Mouse (Mus musculus) bone marrow macrophage, adult 2 months (primary cell): ENCODE measurements at regions not wholly inside any gene's neighbourhood (a gene's known extent, or its start where the extent isn't known, plus 50 kb on each side); places are given as distances from the start of the nearest gene placed in this dataset.

Experiments used
- H3K27ac ChIP-seq: 2 replicates; pipeline ENCODE4 v1.5.1; 2012; ENCODE audit warnings: low read depth, low read length; ENCODE audit not compliant: insufficient read depth
- H3K4me1 ChIP-seq: 2 replicates; pipeline ENCODE4 v1.6.1; 2012; ENCODE audit warnings: low read length; ENCODE audit not compliant: control insufficient read depth, insufficient read depth
- H3K4me3 ChIP-seq: 2 replicates; pipeline ENCODE4 v1.5.1; 2012; ENCODE audit warnings: mild to moderate bottlenecking, low read length, moderate library complexity; ENCODE audit not compliant: insufficient read depth
- CTCF ChIP-seq: IDR thresholded peaks from 2 replicates; pipeline ENCODE4 v1.5.1; 2012; ENCODE audit warnings: low read depth, mild to moderate bottlenecking, low read length, moderate library complexity
- POLR2A ChIP-seq: IDR thresholded peaks from 2 replicates; pipeline ENCODE4 v1.6.1; 2012; ENCODE audit warnings: mild to moderate bottlenecking, low read depth, low read length, borderline replicate concordance

DNA sequence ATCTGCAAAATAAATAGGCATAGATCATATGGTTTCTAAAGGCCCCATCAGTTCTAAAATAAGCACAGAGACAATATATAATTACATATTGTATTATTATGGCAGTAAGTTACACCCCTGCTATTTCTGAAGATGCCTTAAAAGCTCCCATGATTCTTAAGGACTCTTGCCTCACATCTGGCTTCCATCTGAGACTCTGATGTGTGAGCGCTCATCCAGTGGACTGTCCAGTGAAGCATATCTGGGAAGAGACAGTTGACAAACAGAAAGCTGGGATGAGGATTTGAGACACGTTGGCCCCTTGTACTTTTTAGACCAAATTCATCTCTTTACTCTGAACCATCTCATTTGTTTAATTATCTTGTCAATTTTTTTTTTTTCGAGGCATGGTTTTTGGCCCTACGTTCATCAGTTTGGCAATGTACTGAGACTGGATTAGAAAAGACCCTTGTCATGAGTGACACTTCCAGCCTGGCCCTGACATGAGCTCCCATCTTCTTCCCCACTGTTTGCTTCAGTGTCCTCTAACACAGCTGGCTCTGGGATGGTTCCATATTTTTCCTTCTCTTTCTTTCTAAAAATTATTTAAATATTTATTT is 63.4 kb upstream of the Eed start:
- Histone ChIP-seq H3K4me3 (no peak overlapping the region), H3K27ac (no peak overlapping the region), H3K4me1 (peaks cover 39% of the 10 kb centered on the region)
- TF ChIP-seq CTCF (no peak), POLR2A (no peak)

DNA sequence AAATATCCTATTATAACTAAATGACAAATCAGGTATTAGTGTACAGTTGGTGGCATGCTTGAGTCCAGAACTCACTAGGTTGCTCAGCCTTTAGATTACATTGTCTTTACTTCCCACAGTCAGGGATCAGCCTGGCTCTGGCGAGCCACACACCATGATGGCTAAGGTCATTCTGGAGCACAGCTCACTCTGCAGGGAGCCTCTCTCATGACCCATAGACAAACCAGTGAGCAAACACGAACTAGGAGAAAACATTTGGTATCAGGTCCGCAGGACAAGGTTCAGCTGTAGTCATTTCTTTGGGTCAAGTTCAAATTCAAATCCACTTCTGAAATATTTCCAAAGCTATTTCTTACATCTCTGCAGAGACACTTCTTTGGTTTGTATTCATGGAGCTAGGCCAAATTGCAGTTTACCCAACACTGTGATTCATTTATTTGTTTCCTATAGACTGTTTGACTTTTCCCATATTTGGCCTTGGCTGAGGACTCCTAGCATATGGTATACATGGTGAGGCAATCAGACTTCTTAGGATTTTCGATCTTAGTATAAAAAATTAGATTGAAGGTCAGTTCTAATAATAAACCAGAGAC is 64.5 kb upstream of the Eed start:
- TF ChIP-seq POLR2A, result no peak
- no peak for TF ChIP-seq CTCF
- Histone ChIP-seq H3K27ac (no peak overlapping the region), H3K4me1 (peaks cover 33% of the 10 kb centered on the region), H3K4me3 (no peak overlapping the region)

DNA sequence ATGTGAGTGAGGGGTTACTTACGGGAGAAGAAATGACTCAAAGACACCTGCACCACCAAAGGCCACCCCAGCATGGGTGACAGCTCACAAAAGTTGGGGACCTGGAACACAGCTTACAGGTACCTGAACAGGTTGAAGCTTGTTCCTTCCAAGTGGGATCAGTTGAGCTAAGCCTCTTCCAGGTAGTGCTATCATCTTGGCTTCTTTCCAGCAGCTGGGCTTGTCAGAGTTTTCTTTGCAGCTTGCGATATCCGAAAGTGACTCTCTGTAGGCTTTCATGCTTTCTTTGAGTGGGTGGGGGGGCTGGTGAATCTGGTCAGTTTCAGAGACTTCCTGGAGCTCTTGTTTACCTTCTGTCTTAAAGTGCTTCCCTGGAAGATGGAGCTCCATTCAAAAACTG is 65.4 kb upstream of the Eed start:
- Histone ChIP-seq H3K4me3 (no peak overlapping the region), H3K4me1 (peaks cover 24% of the 10 kb centered on the region), H3K27ac (no peak overlapping the region)
- TF ChIP-seq POLR2A (no peak), CTCF (no peak)

DNA sequence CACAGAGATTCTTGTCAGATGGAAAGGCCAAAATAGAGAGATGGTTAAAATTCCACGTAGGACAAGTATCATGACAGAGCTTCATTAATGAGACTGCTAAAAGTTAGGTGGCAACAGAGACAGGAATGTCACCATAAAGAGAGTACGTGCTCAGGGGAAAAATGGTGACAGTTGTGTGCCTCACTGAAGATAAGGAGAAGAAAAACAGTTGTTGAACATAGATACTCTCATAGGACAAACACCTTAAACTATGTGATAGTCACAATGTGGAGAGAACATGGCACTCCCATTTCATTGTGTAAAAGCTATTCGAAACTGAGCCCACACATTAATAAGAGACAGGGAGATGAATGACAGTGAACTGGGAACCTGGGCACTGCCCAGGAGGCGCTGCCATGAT is 66.1 kb upstream of the Eed start:
- no peak overlapping the region for H3K27ac ChIP-seq

DNA sequence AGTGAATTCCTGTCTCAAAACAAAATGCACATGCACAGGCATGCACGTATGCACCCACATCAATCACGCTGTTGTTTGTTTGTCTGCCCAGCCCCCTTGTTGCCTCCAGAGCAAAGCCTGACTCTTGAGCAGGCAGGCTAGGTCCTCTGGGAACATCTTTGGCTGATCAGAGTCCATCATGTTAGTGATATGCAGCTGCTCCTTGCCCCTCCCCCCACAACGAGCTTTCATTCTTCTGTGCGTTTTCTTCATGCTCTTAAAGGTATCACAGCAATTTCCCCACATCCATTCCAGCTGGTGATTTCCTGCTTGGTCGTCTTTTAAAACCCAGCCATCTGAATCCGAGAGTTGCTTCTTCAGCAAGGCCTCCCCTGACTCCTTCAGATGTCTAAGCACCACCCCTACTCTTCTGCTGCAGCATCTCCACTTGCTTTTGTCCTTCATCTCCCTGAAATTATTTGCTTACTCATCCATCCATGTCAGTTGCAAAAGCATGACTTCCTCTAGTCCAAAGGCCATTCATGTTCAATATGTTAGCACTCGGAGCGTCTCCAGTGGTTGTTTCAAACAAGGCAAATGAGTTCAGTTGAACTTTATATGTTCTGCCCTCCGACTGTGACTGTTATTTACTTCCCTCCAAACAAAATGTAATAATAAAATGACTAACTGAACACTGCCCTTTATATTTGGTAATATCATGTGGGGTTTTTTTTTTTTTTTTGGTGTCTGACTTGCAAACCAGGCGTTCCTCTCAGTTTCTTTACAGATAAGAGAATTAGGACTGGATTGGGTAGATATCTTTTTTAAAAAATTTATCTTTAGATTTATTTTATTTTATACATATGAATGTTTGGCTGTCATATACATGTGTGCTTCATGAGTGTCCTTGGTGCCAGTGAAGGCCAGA is 67.9 kb upstream of the Eed start:
- Histone ChIP-seq H3K27ac (no peak overlapping the region), H3K4me3 (no peak overlapping the region), H3K4me1 (peaks cover 10% of the 10 kb centered on the region)
- TF ChIP-seq POLR2A (no peak), CTCF (no peak)

More for the DNA sequence above, 66.1 kb upstream of the Eed start:
- TF ChIP-seq POLR2A, result no peak
- Histone ChIP-seq H3K4me3 (no peak overlapping the region), H3K4me1 (peaks cover 19% of the 10 kb centered on the region)

DNA sequence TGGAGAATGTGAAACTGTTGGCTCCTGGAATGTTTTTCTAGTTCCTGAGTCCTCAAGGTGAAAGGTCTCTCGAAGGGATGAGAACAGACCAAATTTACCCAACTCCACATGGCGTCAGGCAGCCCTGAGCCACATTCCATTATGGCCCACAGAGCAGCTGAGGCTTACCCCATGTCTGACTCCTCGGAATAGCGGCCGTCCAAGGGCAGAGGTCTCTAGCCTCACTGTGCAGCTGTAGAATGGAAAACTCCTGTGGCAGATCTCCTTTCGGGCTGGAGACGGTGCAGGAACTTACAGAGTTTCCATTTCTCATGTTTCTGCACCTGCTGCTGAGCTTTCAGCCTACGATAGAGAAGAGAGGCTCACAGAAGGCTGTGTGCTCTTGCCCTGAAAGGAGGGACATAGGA is 69.1 kb upstream of the Eed start:
- H3K4me3 ChIP-seq, result no peak overlapping the region
- H3K27ac ChIP-seq, result no peak overlapping the region
- TF ChIP-seq POLR2A, result no peak
- TF ChIP-seq CTCF, result no peak
- peaks cover 12% of the 10 kb centered on the region for H3K4me1 ChIP-seq

DNA sequence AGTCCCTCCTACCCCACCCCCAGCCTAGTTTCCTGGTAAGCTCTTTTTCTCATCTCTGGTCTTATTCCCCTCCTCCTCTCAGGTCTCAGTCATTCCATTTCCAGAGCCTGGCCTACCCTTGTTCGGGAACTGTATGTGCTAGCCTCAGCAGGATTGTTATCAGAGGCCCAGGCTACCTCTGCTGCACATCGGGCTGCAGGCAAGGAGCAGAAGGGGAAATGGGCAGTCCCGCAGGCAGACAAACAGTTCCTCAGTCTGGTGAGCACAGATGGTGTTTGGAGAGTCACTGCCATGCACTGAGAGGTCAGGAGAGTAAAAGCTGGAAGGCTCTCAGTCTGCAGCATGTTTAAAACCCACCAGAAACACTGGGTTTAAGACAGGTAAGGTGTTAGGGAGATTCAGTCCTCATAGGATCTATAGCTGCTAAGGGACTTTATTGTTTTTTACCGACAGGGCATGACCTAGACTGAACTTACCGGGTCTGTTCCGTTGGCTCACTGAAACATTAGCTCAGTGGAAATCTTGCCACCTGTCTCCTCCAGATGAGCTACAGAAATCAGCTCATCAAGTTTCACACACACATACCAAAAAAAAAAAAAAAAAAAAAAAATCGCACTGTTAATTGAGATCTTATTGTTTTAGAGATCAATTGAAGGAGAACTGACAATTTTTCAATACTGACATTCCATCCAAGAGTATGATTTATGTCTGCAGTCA is 74.2 kb upstream of the Eed start:
- H3K4me1 ChIP-seq, result peaks cover 11% of the 10 kb centered on the region
- no peak overlapping the region for H3K27ac ChIP-seq
- no peak for TF ChIP-seq POLR2A
- no peak overlapping the region for H3K4me3 ChIP-seq

DNA sequence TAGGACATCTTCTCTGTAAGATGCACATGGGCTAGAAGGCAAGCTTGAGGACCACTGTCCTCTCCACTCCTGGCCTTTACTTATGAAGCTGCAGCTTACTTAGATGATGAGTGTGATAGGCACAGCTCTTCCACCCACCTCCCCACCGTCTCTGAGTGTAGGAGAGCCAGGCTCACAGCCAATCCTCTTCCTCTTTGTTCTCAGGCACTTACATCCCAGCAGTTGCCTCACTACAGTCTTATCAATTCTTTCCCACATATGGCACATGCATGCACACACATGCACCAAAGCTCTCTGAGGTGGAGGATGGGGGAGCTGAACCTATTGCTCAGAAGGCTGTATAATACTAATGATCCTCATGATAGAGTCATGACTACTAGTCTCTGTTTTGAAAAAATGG is 72.1 kb upstream of the Picalm start:
- peaks cover 19% of the 10 kb centered on the region for H3K4me1 ChIP-seq
- H3K27ac ChIP-seq, result no peak overlapping the region
- TF ChIP-seq POLR2A (no peak), CTCF (no peak)
- no peak overlapping the region for H3K4me3 ChIP-seq

DNA sequence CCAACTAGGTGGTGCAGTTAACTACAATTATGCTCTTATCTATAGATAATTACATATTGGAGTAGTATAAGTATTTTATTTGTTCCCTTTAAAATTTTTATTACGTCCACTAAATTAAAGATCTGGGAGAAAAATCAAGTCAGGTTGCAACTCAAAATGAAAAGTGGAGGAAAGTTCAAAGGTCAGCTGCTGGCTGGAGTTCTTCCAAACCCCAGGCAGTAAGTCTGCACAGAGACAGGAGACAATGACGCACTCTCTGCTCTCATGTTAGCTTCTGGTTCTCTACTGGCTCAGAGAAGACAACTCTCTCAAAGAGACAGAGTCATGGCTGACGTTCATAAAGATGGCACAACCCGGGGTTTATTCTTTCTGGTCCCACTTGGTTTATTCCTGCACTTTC is 71.4 kb upstream of the Picalm start:
- H3K4me3 ChIP-seq, result no peak overlapping the region
- H3K27ac ChIP-seq, result no peak overlapping the region
- H3K4me1 ChIP-seq, result peaks cover 19% of the 10 kb centered on the region
- no peak for TF ChIP-seq CTCF
- no peak for TF ChIP-seq POLR2A
